Mouse (Mus musculus) liver, embryonic 12.5 days (tissue): ENCODE data around the gene Stat1. TPM values are rescaled to one million over a fixed set of nuclear protein-coding genes. Genes with fewer than 3 reads are reported as not detected.

Experiments used
- ATAC-seq: fragments of 200-750 bp; cut with Nextera tagmentation; 2 replicates; pipeline ENCODE4 v1.8.0; 2017; ENCODE audit warnings: moderate number of reproducible peaks, mild to moderate bottlenecking, moderate library complexity
- H3K27ac ChIP-seq: fragments of 300-500 bp; sonication (generic); 2 replicates; pipeline ENCODE4 v1.5.1; 2016; ENCODE audit warnings: mild to moderate bottlenecking
- H3K27me3 ChIP-seq: fragments of 300-500 bp; sonication (generic); replicated peaks from 2 replicates; pipeline ENCODE4 v1.6.1; 2016; ENCODE audit warnings: mild to moderate bottlenecking, moderate library complexity
- H3K36me3 ChIP-seq: fragments of 300-500 bp; sonication (generic); 2 replicates; pipeline ENCODE4 v1.6.1; 2016; ENCODE audit warnings: mild to moderate bottlenecking, moderate library complexity
- H3K4me1 ChIP-seq: fragments of 300-500 bp; sonication (generic); 2 replicates; pipeline ENCODE4 v1.6.1; 2016
- H3K4me2 ChIP-seq: fragments of 300-500 bp; sonication (generic); 2 replicates; pipeline ENCODE4 v1.6.1; 2016; ENCODE audit warnings: mild to moderate bottlenecking, moderate library complexity
- H3K4me3 ChIP-seq: fragments of 300-500 bp; sonication (generic); 2 replicates; pipeline ENCODE4 v1.5.1; 2016; ENCODE audit warnings: mild to moderate bottlenecking, moderate library complexity
- H3K9ac ChIP-seq: fragments of 300-500 bp; sonication (generic); 2 replicates; pipeline ENCODE4 v1.6.1; 2016; ENCODE audit warnings: mild to moderate bottlenecking, moderate library complexity
- H3K9me3 ChIP-seq: fragments of 300-500 bp; sonication (generic); replicated peaks from 2 replicates; pipeline ENCODE4 v1.6.1; 2016; ENCODE audit warnings: mild to moderate bottlenecking, moderate library complexity
- WGBS: fragments of 180-500 bp; shearing (Covaris S2); methylation state at CpG from one replicate; pipeline ENCODE4 v1.1.7; 2016; ENCODE audit not compliant: insufficient replicate concordance; 5-methylcytosine and 5-hydroxymethylcytosine counted together
- polyA plus RNA-seq: library from polyadenylated mRNA; unstranded; fragments of >200 nt; fragmentation: Nextera tagmentation; extraction: Ambion mirVana; gene quantifications from 2 replicates; pipeline ENCODE4 v1.2.1, GENCODE M21; 2016

Stat1 gene
- polyA plus RNA-seq: 15.2 and 17.0 TPM in 2 replicates

DNA sequence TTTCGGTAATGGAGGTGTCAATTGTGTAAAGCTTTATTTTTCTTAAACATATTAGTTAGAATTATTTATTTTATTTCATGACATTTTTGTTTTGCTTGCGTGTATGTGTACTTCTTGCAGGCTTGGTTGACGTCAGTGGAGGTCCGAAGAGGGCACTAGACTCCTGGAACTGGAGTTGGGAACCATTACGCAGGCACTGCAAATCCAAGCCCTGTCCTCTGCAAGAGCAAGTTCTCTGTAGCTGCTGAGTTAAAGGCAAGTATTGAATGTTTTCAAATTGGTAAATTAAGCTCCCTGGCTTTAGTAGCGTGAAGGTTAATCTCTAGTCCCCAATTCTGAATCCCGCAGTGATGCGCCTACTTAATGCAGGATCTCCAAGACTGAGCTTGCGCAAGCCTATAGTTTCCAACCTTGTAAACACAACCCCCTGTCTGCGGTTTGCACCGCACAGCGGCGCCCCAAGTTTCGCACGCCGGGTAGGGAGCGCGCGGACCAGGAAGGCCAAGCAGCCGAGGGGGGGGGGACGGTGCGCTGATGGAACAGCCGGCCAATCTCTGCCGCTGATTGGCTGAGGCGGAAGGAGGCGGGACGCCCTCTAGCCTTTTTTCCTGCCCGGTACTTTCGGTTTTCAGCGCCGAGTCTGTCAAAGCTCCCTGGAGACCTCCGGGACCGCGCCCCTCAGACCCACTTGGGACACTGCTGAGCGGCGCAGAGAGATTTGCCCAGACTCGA lies at the start of gene Stat1:
Gene Stat1 (plus strand): TSS at position 581 of the 732 bp plus-strand sequence.
- peak within 1 kb of the TSS; percentile 83 for H3K9ac ChIP-seq
- H3K36me3 ChIP-seq: peaks cover 12% of the 10 kb centered on the region
- H3K9me3 ChIP-seq: no peaks in the 10 kb centered on the region
- peak; percentile 93 for ATAC-seq
- H3K4me3 ChIP-seq: peak within 1 kb of the TSS; percentile 85
- H3K27me3 ChIP-seq: no peaks in the 10 kb centered on the region
- H3K4me1 ChIP-seq: peaks cover 18% of the 10 kb centered on the region
- 6% methylated on average over 37 of the region's 37 CpGs for WGBS
- peak within 1 kb of the TSS; percentile 78 for H3K27ac ChIP-seq
- H3K4me2 ChIP-seq: peak within 1 kb of the TSS; percentile 90

DNA sequence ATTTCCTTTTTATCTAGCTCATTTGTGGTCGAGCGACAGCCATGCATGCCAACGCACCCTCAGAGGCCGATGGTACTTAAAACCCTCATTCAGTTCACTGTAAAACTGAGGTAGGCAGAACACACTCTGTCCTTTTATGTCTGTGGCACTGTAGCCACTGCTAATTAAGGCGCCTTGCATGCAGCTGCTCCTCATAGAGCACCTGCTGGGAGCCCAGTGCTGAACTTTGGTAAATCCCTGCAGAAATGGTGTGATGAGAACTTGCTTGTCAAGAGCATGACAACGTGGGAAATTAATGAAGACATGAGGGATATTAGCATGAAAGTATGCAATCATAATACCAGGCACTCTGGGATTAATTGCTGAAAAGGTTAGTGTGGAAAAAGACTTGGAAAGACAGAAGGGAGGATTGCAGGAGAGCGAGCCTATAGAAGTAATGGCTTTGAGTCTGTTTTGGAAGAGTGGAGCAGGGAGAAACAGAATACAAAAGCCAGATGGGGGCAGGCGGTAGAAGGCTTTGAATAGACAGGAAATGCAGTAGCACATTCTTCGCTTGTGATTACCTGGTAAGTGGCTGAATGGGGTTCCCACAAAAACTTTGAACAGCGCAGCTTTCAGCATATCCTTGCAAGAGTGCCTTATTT lies 39.4 kb upstream of the Stat1 start:
- H3K27me3 ChIP-seq: no peaks in the 10 kb centered on the region
- ATAC-seq: no peak
- no peak overlapping the region for H3K4me2 ChIP-seq
- H3K9ac ChIP-seq: no peak overlapping the region
- H3K4me3 ChIP-seq: no peak overlapping the region
- H3K36me3 ChIP-seq: no peaks in the 10 kb centered on the region
- no peaks in the 10 kb centered on the region for H3K4me1 ChIP-seq
- H3K27ac ChIP-seq: no peak overlapping the region
- WGBS: 55% methylated on average over 10 of the region's 10 CpGs
- no peaks in the 10 kb centered on the region for H3K9me3 ChIP-seq

DNA sequence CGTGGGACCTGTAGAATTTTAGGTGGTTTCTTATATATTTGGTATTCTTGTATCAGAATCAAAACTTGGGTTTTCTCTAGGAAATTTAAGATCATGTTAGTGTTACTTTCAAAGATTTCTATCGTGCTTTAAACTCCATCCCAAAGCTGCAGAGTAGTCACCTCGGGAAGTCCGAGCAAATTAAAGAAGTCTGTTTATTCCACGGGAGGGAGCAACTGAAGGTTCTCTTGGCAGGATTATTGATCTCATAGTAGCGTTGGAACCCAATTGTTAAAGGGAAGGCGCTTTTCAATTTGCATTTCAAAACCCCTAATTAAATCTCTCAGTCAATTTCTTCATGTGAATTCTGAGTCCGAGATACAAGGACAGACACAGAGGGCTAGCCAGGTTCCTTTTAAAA lies 38.9 kb upstream of the Stat1 start:
- Histone ChIP-seq H3K4me2 (no peak overlapping the region), H3K27me3 (no peaks in the 10 kb centered on the region), H3K9ac (no peak overlapping the region), H3K4me3 (no peak overlapping the region), H3K9me3 (no peaks in the 10 kb centered on the region), H3K4me1 (no peaks in the 10 kb centered on the region), H3K36me3 (no peaks in the 10 kb centered on the region), H3K27ac (no peak overlapping the region)
- ATAC-seq: no peak
- WGBS: 52% methylated on average over 8 of the region's 8 CpGs

DNA sequence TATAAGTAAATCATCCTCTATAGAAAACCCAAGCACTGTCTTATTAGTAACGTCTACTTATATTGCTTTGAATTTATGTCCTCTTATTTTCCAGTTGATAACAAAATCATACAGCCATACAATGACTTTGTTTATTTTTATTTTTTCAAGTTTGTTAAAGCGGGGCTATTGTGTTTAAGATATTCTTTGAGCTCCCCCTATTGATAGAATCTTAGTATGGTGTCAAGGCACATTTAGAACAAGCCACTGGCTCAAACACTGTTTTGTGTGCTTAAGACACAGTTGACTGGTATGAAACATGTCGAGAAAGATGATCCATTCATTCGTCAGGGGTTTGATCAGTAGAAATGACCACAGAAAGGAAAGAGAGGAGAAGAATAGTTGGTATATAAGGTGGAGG lies 33.0 kb upstream of the Stat1 start:
- Histone ChIP-seq H3K9ac (no peak overlapping the region), H3K9me3 (no peaks in the 10 kb centered on the region), H3K4me2 (no peak overlapping the region), H3K27ac (no peak overlapping the region), H3K4me3 (no peak overlapping the region), H3K36me3 (no peaks in the 10 kb centered on the region), H3K4me1 (no peaks in the 10 kb centered on the region), H3K27me3 (no peaks in the 10 kb centered on the region)
- ATAC-seq: no peak
- WGBS: 32% methylated on average over 4 of the region's 4 CpGs

DNA sequence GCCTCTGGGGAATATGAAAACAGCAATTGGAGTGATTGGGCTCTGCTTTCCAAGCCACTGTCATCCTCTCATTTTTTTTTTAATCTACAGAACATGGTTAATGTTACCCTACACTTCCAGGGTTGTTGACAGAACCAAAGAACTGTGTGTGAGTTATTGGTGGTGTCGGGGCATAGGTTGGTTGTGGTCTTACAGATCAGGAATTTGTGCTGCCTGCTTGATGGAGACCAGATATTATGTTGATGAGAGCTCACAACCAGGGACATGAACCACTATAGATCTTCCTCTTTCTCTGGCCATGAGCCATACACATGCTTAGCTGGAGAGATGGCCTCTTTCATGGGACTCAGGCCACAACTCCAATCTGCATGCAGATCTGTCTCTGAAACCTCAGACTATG lies 32.1 kb upstream of the Stat1 start:
- WGBS: 67% methylated on average over 1 of the region's 1 CpGs
- H3K36me3 ChIP-seq: no peaks in the 10 kb centered on the region
- no peaks in the 10 kb centered on the region for H3K27me3 ChIP-seq
- no peak overlapping the region for H3K27ac ChIP-seq
- H3K4me3 ChIP-seq: no peak overlapping the region
- H3K9me3 ChIP-seq: no peaks in the 10 kb centered on the region
- no peak overlapping the region for H3K9ac ChIP-seq
- no peak overlapping the region for H3K4me2 ChIP-seq
- H3K4me1 ChIP-seq: no peaks in the 10 kb centered on the region
- no peak for ATAC-seq

DNA sequence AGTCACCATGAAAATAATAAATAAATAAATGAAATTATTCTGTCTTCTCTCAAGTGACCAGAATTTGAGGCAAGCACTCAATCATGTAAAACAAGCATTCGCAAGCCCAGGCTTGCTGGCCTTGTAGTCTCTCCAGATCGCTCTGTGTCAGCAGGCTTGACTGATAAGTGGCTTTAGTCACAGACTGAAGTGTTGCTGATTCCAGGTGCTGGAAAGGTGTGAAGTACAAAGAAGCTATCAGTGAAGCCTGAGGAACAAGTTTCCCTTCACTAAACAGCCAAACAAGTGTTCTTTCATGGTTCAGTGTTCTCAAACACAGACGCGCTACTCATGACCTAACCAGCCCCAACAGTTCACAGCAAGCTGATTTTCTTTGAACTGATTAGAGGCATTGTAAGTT lies 30.6 kb upstream of the Stat1 start:
- Histone ChIP-seq H3K27me3 (no peaks in the 10 kb centered on the region), H3K9ac (no peak overlapping the region), H3K36me3 (no peaks in the 10 kb centered on the region), H3K9me3 (no peaks in the 10 kb centered on the region), H3K4me3 (no peak overlapping the region), H3K4me2 (no peak overlapping the region), H3K27ac (no peak overlapping the region), H3K4me1 (no peaks in the 10 kb centered on the region)
- WGBS: 70% methylated on average over 4 of the region's 4 CpGs
- no peak for ATAC-seq

DNA sequence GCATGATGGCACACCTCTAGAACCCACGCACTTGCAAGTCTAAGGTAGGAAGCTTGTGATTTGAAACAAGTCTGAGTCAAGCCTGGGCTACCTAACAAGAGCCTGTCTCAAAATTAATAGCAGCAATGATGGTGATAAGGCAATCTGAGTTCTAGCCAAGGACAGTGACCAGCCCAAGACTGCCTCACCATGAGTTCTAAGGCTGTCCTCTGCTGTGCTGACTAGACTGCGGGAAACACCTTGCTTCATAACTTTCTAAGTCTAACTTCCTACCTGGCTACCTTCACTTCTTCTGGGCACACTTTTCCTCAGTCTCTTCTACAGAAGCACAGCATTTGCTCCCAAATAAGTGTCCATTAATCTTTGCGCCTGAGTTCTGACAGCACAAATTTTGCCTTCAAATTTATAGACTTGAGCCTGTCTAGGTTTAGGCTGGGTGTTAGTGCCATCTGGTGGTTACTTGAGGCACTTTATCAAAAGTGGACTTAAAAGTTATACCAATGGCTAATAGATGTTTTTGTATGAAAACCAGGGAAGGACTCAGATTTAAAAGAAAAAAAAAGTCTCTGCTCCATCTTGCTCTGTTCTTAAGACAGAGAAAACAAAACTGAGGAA lies 20.5 kb upstream of the Stat1 start:
- H3K27ac ChIP-seq: no peak overlapping the region
- no peaks in the 10 kb centered on the region for H3K27me3 ChIP-seq
- H3K4me1 ChIP-seq: no peaks in the 10 kb centered on the region
- no peaks in the 10 kb centered on the region for H3K36me3 ChIP-seq
- no peak overlapping the region for H3K4me2 ChIP-seq
- ATAC-seq: no peak
- WGBS: 70% methylated on average over 3 of the region's 3 CpGs
- H3K4me3 ChIP-seq: no peak overlapping the region
- H3K9ac ChIP-seq: no peak overlapping the region
- no peaks in the 10 kb centered on the region for H3K9me3 ChIP-seq

DNA sequence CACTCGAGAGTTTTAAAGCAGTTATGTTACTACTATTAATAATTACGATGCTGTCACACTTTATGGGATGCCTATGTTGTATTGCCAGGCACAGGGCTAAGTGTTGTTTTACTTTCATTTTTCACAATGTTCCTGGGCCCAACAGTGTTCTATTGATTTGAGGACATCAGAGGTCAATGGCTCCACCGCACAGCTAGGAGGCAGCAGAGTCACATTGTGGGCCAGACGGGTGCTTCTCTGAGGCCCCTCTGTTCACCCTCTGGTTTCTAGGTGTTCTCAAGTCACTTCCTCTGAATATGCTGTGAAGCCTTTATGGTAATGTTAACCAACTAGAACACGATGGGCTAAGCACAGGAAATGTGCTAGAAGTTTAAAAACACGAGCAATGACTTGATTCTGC lies 18.7 kb upstream of the Stat1 start:
- 60% methylated on average over 6 of the region's 6 CpGs for WGBS
- no peaks in the 10 kb centered on the region for H3K36me3 ChIP-seq
- no peak overlapping the region for H3K9ac ChIP-seq
- H3K27me3 ChIP-seq: no peaks in the 10 kb centered on the region
- H3K9me3 ChIP-seq: no peaks in the 10 kb centered on the region
- H3K4me3 ChIP-seq: no peak overlapping the region
- H3K27ac ChIP-seq: no peak overlapping the region
- no peaks in the 10 kb centered on the region for H3K4me1 ChIP-seq
- ATAC-seq: no peak
- no peak overlapping the region for H3K4me2 ChIP-seq

DNA sequence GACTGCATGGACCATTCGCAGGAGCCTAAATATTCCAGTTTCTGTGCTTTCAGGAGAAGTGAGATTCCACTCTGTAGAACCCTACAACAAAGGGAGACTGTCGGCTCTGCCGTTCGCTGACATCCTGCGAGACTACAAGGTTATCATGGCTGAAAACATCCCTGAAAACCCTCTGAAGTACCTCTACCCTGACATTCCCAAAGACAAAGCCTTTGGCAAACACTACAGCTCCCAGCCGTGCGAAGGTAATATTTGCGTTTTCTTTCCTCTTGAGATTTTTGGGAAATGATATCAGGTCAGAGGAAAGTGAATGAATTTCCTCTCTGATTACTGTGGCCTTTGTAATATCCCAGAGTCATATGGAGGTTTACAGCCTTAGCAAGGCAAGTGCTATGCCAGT lies 16.4 kb upstream of the Stat1 start:
- WGBS: 81% methylated on average over 8 of the region's 8 CpGs
- H3K9ac ChIP-seq: no peak overlapping the region

DNA sequence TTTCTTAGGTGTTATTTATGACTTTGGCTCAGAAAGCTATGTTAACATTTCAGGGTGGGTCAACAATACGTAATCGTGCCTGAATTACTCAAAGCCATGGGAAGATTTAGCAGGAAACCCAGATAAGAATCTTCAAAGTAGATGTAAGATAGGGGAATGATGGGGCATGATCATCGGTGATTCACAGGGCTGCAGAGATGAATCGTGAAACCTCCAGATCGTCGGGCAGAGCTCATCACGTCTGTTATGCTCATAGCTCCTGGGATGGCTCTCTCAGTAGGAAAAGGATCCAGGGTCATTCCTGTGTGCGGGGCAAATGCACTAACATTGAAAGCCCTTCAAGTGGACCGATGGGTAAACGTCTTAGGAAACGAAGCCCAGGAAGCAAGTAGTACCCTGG lies 12.0 kb upstream of the Stat1 start:
- Histone ChIP-seq H3K27me3 (no peaks in the 10 kb centered on the region), H3K27ac (no peak overlapping the region), H3K4me1 (no peaks in the 10 kb centered on the region), H3K9me3 (no peaks in the 10 kb centered on the region), H3K9ac (no peak overlapping the region), H3K4me3 (no peak overlapping the region), H3K36me3 (no peaks in the 10 kb centered on the region), H3K4me2 (no peak overlapping the region)
- ATAC-seq: no peak
- 71% methylated on average over 11 of the region's 11 CpGs for WGBS

More for the DNA sequence above, 16.4 kb upstream of the Stat1 start:
- Histone ChIP-seq H3K9me3 (no peaks in the 10 kb centered on the region), H3K36me3 (no peaks in the 10 kb centered on the region), H3K4me3 (no peak overlapping the region), H3K4me1 (no peaks in the 10 kb centered on the region), H3K27me3 (no peaks in the 10 kb centered on the region), H3K4me2 (no peak overlapping the region), H3K27ac (no peak overlapping the region)
- no peak for ATAC-seq

DNA sequence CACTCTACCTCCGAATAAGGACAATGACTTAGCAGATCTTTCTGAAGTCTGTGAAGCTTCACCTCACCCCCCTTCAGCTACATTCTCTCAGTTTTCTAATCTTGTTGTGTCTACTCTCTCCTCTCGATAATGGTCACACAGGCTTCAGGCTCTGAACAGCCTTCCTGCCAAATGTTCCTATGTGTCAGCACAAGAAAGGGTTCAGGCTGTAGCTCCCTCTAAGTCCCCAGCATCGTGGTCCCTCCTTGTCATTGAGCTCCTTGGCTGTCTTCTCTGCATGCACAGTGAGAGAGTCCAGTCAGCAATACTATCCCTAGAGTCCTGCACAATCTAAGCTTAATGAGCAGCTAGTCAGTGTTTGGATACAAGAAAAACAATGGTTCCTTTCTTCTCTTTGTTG lies 8.0 kb upstream of the Stat1 start:
- H3K4me1 ChIP-seq: peaks cover 10% of the 10 kb centered on the region
- no peaks in the 10 kb centered on the region for H3K9me3 ChIP-seq
- no peaks in the 10 kb centered on the region for H3K36me3 ChIP-seq
- H3K4me3 ChIP-seq: no peak overlapping the region
- H3K27ac ChIP-seq: no peak overlapping the region
- WGBS: 49% methylated on average over 3 of the region's 3 CpGs
- H3K4me2 ChIP-seq: no peak overlapping the region
- ATAC-seq: no peak
- no peak overlapping the region for H3K9ac ChIP-seq
- H3K27me3 ChIP-seq: no peaks in the 10 kb centered on the region

DNA sequence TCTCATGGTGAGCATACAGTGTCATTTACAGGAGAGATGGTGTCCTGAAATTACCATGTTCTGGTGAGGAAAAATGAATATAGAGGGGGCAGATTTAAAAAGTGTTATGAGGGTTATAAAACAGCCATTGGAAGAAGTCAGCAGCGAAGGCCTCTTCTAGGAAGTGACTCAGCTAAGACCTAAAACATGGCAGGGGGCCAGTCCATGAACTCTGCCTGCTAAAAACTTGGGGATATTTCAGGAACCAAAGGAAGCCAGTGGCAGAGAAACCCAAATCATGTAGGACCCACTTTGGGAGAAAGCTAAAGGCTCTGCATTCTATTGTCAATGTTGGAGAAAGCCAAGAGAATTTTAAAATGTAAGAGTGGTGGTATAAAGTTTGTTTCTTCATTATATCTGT lies 6.9 kb upstream of the Stat1 start:
- Histone ChIP-seq H3K27me3 (no peaks in the 10 kb centered on the region), H3K4me3 (no peak overlapping the region), H3K4me1 (peaks cover 10% of the 10 kb centered on the region), H3K27ac (no peak overlapping the region), H3K36me3 (no peaks in the 10 kb centered on the region), H3K9ac (no peak overlapping the region), H3K4me2 (no peak overlapping the region), H3K9me3 (no peaks in the 10 kb centered on the region)
- WGBS: 70% methylated on average over 1 of the region's 1 CpGs
- ATAC-seq: no peak
